Mouse (Mus musculus) bone marrow, adult 2 months (tissue): ENCODE measurements around the gene Defb20.

Experiments used
- CTCF ChIP-seq: fragments of 200-500 bp; IDR thresholded peaks from 2 replicates; pipeline ENCODE4 v1.5.1; 2011; ENCODE audit warnings: low read length, control low read depth; ENCODE audit not compliant: control insufficient read depth, insufficient read depth
- POLR2A ChIP-seq: fragments of 200-500 bp; IDR thresholded peaks from 2 replicates; pipeline ENCODE4 v1.6.1; 2011; ENCODE audit warnings: low read depth, mild to moderate bottlenecking, control low read depth, low read length, borderline replicate concordance; ENCODE audit not compliant: control insufficient read depth

DNA sequence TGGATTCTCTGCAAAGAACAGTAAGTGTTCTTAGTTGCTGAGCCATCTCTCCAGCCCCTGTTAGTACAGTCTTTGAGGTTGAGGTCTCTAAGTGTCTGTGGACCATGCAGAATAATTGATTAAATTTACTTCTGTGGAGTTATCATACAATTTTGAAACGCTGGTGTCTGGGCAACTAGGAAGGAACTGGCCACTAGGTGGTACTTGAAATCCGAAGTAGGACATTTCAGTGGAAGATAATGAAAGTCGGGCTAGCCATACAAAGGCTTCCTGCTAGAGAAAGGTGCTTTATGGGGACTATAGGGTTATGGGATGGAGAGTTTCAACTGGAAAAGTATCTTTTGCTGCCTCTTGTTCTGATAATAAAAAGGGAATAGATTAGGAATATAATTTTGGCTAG lies 4.4 kb upstream of the Defb20 start:
- TF ChIP-seq POLR2A (no peak), CTCF (no peak)
